Mouse (Mus musculus) G1E (cell line): ENCODE measurements around the gene Tmem199.

Experiments used
- CTCF ChIP-seq: IDR thresholded peaks from 2 replicates; pipeline ENCODE4 v1.5.1; 2012; ENCODE audit warnings: low read depth, low read length, inconsistent platforms, mixed read lengths
- GATA1 ChIP-seq: IDR thresholded peaks from 2 replicates; pipeline ENCODE4 v1.6.1; 2012; ENCODE audit warnings: borderline replicate concordance, low read length, inconsistent platforms, mixed read lengths
- TAL1 ChIP-seq: conservative IDR thresholded peaks from 2 replicates; pipeline ENCODE4 v1.6.1; 2012; ENCODE audit warnings: low read depth, low read length, inconsistent platforms, mixed read lengths

DNA sequence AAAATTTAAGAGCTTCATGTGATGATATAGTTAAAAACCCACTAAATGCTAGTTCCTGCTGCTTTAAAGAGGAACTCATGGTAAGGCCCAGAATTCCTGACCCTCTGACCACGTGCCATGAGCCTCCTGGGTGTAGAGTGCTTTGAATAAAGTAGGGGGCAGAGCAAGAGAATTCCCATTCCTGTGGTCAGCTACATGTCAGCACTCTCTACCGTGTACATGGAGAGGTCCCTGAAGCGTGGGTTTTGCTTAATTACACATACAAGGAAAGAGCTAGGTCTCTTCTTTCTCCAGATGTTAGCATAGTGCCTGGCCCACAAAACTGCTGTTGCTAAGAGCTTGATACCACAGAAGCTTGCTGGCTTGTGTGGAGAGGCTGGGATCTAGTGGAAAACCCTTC is 6.5 kb downstream of the Tmem199 start:
- TF ChIP-seq CTCF (no peak), GATA1 (no peak), TAL1 (no peak)
